Mouse (Mus musculus): Measurements from ENCODE around the gene Rgs12. TPM values are rescaled to one million over a fixed set of nuclear protein-coding genes. Genes with fewer than 3 reads are reported as not detected.

Rgs12 gene
- total RNA-seq, 1 experiment from 2014 or later: 46.5 TPM

DNA sequence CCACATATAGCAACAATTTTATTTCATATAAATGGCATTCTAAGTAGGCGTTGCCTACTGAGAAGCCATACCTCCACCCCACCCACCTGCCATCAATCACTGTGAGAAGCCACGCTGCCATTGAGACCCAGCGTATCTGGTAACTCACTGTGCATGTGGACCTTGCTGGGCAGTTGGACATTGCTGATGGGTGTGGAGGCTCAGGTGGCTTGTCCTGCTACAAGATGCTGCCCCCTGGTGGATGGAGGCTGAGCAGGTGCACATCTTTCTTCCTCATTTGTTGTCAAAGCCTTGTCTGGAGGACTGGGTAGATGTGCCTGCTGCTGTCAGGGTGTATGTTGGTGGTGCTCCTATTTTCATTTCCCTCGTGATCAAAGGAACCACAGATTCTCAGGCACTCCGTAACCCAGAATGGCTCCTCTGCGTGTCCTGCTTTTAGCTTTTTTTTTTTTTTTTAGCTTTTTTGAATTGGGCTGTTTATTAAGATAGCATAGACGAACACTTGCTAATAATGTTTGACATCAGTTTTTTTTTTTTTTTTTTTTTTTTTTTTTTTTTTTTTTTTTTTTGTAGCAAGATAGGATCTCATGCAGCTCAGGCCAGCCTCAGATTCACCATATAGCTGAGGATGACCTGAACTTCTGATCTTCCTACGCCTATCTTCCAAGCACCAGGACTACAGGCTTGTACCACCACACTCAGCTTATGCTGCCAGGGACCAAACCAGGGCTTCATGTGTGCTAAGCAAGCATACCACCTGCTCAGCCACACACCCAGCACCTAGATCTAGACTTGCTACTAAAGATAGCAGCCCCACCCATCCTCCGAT lies 139.8 kb downstream of the Rgs12 start:
- peak; percentile 50 to 70; a peak in 3 of 4 replicates for ATAC-seq (replicated peaks in 1 of 2; ENCODE audit: insufficient read depth in 1 of 2, low FRiP score in 2 of 2, low TSS enrichment in 1 of 2, low read depth in 1 of 2, poor library complexity in 2 of 2, severe bottlenecking in 2 of 2)

Other genes with a start within 250 kb of the Rgs12 start
- gene Htt, start 187.7 kb upstream of the Rgs12 start, total RNA-seq (2017): 19.5 and 33.1 TPM in 2 replicates
- 1.8 and 4.6 TPM in 2 replicates for gene Msantd1, start 41.4 kb upstream of the Rgs12 start, total RNA-seq (2017)
- gene Hgfac, start 92.1 kb downstream of the Rgs12 start, total RNA-seq (2017): 2.9 and 6.1 TPM in 2 replicates
- 0.31 TPM in 1 of 2 replicates, not detected in the other for gene Dok7, start 107.3 kb downstream of the Rgs12 start, total RNA-seq (2017)
- gene Lrpap1, start 156.3 kb downstream of the Rgs12 start, total RNA-seq (2017): 67.4 and 68.4 TPM in 2 replicates